Mouse (Mus musculus) ES-E14 (cell line): Measurements from ENCODE around the gene Rab44.
A peak's percentile ranks its signal among the peaks of the same experiment; 100 is the strongest.

Source experiments
- CHD2 ChIP-seq: IDR thresholded peaks from 2 replicates; pipeline ENCODE4 v1.6.1; 2014; ENCODE audit warnings: mild to moderate bottlenecking, low read depth, low read length, inconsistent platforms
- HCFC1 ChIP-seq: IDR thresholded peaks from 2 replicates; pipeline ENCODE4 v1.6.1; 2012; ENCODE audit warnings: low read length, inconsistent platforms, borderline replicate concordance; ENCODE audit not compliant: insufficient read depth
- MAFK ChIP-seq: IDR thresholded peaks from 2 replicates; pipeline ENCODE4 v1.6.1; 2014; ENCODE audit warnings: mild to moderate bottlenecking, low read depth, low read length, inconsistent platforms; ENCODE audit not compliant: insufficient read depth
- ZC3H11A ChIP-seq: IDR thresholded peaks from 2 replicates; pipeline ENCODE4 v1.6.1; 2012; ENCODE audit warnings: low read depth, mild to moderate bottlenecking, inconsistent platforms, low read length, borderline replicate concordance
- ZNF384 ChIP-seq: IDR thresholded peaks from 2 replicates; pipeline ENCODE4 v1.6.1; 2012; ENCODE audit warnings: low read depth, low read length, inconsistent platforms

DNA sequence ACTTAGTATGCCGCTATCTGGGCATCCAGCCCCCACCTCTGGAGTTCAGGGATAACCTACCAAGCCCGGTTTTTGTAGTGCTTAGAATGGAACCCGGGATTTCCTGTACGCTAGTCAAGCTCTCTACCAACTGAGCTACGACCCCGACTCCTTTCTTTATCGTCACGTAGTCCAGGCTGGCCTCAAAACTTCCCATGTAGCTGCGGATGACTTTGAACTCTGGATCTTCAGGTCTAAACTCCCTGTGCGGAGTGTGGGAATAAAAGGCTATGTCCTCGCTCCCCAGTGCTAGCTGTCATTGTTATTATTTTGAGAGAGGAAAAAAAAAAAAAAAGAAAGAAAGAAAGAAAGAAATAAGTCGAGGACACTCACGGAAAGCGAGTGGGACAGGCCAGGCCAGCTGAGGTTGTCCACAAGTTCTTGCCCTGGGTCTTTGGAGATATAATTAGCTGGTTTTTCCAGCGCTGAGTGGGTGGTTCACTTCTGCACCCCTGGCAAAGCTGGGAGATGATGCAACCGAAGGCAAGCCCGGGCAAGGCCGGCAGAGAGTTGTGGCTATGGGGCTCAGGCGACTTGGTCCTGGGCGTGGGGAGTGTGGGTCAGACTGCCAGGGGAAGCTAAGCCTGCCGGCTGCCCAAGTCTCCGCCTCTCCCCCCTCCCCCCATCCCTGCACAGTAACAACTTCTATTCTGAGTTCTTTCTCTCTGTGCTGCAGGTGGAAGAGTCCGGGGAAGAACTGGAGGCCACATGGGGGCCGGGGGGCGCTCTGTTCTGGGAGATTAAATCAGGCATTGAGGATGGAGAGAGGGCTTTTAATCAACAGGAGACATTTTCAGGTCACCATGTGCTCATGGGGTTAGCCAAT is 35.2 kb upstream of the Rab44 start:
- TF ChIP-seq HCFC1 (peak; percentile 50; the same call in 1 of the 2 replicates), ZC3H11A (no peak), ZNF384 (0 out of 2 replicates have a peak, but pooled peaks have one; percentile 8), CHD2 (no peak), MAFK (no peak)
